Comparison of ENCODE assay signal across 9 mouse cellular contexts in the genomic region with DNA sequence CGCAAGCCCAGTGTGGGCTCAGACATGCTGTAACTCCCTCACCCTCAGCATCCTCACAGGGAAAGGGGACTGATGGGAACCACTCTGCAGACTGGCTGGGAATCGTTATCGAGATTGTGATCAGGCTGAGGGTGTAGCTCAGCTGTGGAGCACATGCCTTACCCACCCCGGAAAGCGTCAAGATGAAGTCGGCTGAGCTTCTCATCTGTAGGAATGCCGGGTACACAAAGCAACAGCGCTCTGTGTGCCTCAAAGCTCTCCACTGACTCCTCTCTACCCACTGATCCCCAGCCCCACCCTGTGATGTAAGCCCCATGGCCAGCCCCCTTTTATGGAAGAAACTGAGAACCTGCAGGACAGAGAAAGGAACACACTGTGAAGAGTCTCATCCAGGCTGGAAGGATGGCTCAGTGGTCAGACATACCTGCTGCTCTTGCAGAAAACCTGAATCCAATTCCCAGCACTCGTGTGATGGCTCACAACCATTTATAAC.
A peak's percentile ranks its signal among the peaks of the same experiment; 100 is the strongest.
DNase-seq lines count a peak whose midpoint lies in the region; ATAC-seq and TF ChIP-seq lines count a peak whose summit lies in the region.
"Had no signal": no experiment of that assay in that cellular context is flagged by ENCODE, and none has a peak within 500 bp of the region (broad histone marks: within the 10 kb centered on the region; RNA-seq: fewer than 3 reads in every experiment).

No protein-coding gene starts in this region.

- TF ChIP-seq EP300 in liver, postnatal 0 days (IDR thresholded peaks at IDR 0.05; ENCODE audit: low read depth), result no peak

- no peaks in the 10 kb centered on the region for H3K27me3 ChIP-seq in liver, postnatal 0 days (ENCODE audit: insufficient read depth, low read length)
- H3K27me3 ChIP-seq in liver, embryonic 11.5 days (replicated peaks; ENCODE audit: control insufficient read depth, insufficient read depth, low read length), result no peaks in the 10 kb centered on the region
- H3K27me3 ChIP-seq in intestine, embryonic 14.5 days (replicated peaks; ENCODE audit: control insufficient read depth, insufficient read depth, low read length), result no peaks in the 10 kb centered on the region
- H3K27me3 ChIP-seq: forebrain, embryonic 13.5 days had no signal

- no peak overlapping the region for H3K9ac ChIP-seq in liver, postnatal 0 days (replicated peaks)
- H3K9ac ChIP-seq in liver, embryonic 11.5 days (ENCODE audit: low read depth, low read length), result no peak overlapping the region
- no peak overlapping the region for H3K9ac ChIP-seq in intestine, embryonic 14.5 days (ENCODE audit: low read length)
- H3K9ac ChIP-seq: forebrain, embryonic 13.5 days had no signal

- WGBS in liver, postnatal 0 days (ENCODE audit: insufficient replicate concordance), result 68% methylated on average over 9 of the region's 9 CpGs
- WGBS in liver, embryonic 11.5 days, result 63% methylated on average over 9 of the region's 9 CpGs
- WGBS in intestine, embryonic 14.5 days, result 63% methylated on average over 9 of the region's 9 CpGs

- peaks cover 23% of the 10 kb centered on the region for H3K4me1 ChIP-seq in liver, postnatal 0 days (ENCODE audit: insufficient read depth)
- peaks cover 53% of the 10 kb centered on the region for H3K4me1 ChIP-seq in liver, embryonic 11.5 days (replicated peaks; ENCODE audit: control insufficient read depth, insufficient read depth, low read length)
- peaks cover 69% of the 10 kb centered on the region for H3K4me1 ChIP-seq in intestine, embryonic 14.5 days (replicated peaks; ENCODE audit: control insufficient read depth, insufficient read depth, low read length)

- peak overlapping the region; percentile 48 for H3K27ac ChIP-seq in liver, postnatal 0 days (ENCODE audit: low read depth)
- no peak overlapping the region for H3K27ac ChIP-seq in liver, embryonic 11.5 days (ENCODE audit: low read depth, low read length)
- peak overlapping the region; percentile 84; the same call in 1 of the 2 replicates for H3K27ac ChIP-seq in intestine, embryonic 14.5 days (ENCODE audit: low read depth)

- peak; percentile 95 for DNase-seq in heart, adult 11 months
- no peak for DNase-seq in heart, postnatal 10 days
- DNase-seq in liver, postnatal 0 days, result no peak
- DNase-seq in liver, embryonic 11.5 days (ENCODE audit: low spot score), result no peak
- no peak for DNase-seq in intestine, embryonic 14.5 days (ENCODE audit: low spot score)
- peak; percentile 47 for DNase-seq in lung, postnatal 36 days
- DNase-seq in layer of hippocampus, postnatal 25 days (ENCODE audit: extremely low spot score in 1 of 2, low spot score in 1 of 2), result no peak

- no peak for TF ChIP-seq CTCF in liver, postnatal 0 days (IDR thresholded peaks at IDR 0.05; ENCODE audit: low read depth)

- H3K4me3 ChIP-seq in liver, postnatal 0 days (ENCODE audit: low read depth, low read length), result no peak overlapping the region
- H3K4me3 ChIP-seq in liver, embryonic 11.5 days (ENCODE audit: low read depth, low read length), result no peak overlapping the region
- no peak overlapping the region for H3K4me3 ChIP-seq in intestine, embryonic 14.5 days (ENCODE audit: low read depth, low read length)
- H3K4me3 ChIP-seq: forebrain, embryonic 13.5 days had no signal

- H3K4me2 ChIP-seq in liver, postnatal 0 days (ENCODE audit: low read depth, low read length), result no peak overlapping the region
- H3K4me2 ChIP-seq in liver, embryonic 11.5 days, result no peak overlapping the region
- H3K4me2 ChIP-seq in intestine, embryonic 14.5 days (ENCODE audit: low read length), result no peak overlapping the region
- H3K4me2 ChIP-seq: forebrain, embryonic 13.5 days had no signal

- ATAC-seq in liver, postnatal 0 days, result no peak
- no peak for ATAC-seq in liver, embryonic 11.5 days (replicated peaks; ENCODE audit: low FRiP score)
- no peak for ATAC-seq in intestine, embryonic 14.5 days (replicated peaks; ENCODE audit: low FRiP score, low TSS enrichment, low read depth)
- no peak for ATAC-seq in erythroblast, adult 5-6 weeks (replicated peaks; ENCODE audit: low FRiP score, poor library complexity, severe bottlenecking)

- intact Hi-C loops in heart, postnatal 10 days (cut with DNase I), result loop anchor here (2.0 kb wide), 1 partner anchor 26 kb away; no protein-coding TSS in a partner anchor

- H3K9me3 ChIP-seq in liver, postnatal 0 days (ENCODE audit: low read length), result no peaks in the 10 kb centered on the region
- no peaks in the 10 kb centered on the region for H3K9me3 ChIP-seq in liver, embryonic 11.5 days (ENCODE audit: control insufficient read depth, low read length)
- H3K9me3 ChIP-seq in intestine, embryonic 14.5 days (ENCODE audit: control insufficient read depth, low read length), result no peaks in the 10 kb centered on the region
- H3K9me3 ChIP-seq: forebrain, embryonic 13.5 days had no signal

- no peaks in the 10 kb centered on the region for H3K36me3 ChIP-seq in liver, postnatal 0 days (replicated peaks; ENCODE audit: insufficient read depth, low read length)
- no peaks in the 10 kb centered on the region for H3K36me3 ChIP-seq in liver, embryonic 11.5 days (ENCODE audit: control insufficient read depth, insufficient read depth, low read length)
- no peaks in the 10 kb centered on the region for H3K36me3 ChIP-seq in intestine, embryonic 14.5 days (ENCODE audit: control insufficient read depth, insufficient read depth, low read length)

Comparison
In these comparisons a context has a peak if more than half of its experiments do, and no peak if none do; other contexts are left out.
1. DNase-seq: peak in heart, adult 11 months (single experiment) and lung, postnatal 36 days (single experiment); none in heart, postnatal 10 days (0 of 2), liver, postnatal 0 days (single experiment), liver, embryonic 11.5 days (single experiment), intestine, embryonic 14.5 days (single experiment) and layer of hippocampus, postnatal 25 days (0 of 2).